Mouse (Mus musculus) E14TG2a.4 (cell line): ENCODE results near the gene Sh2b3.

Experiments used
- CTCF ChIP-seq: conservative IDR thresholded peaks from 2 replicates; pipeline ENCODE4 v1.5.1; 2014; ENCODE audit warnings: low read length
- NANOG ChIP-seq: IDR thresholded peaks from 2 replicates; pipeline ENCODE4 v1.6.1; 2014; ENCODE audit warnings: borderline replicate concordance, low read length, mixed read lengths
- POU5F1 ChIP-seq: IDR thresholded peaks from 2 replicates; pipeline ENCODE4 v1.6.1; 2014; ENCODE audit warnings: low read length, borderline replicate concordance

DNA sequence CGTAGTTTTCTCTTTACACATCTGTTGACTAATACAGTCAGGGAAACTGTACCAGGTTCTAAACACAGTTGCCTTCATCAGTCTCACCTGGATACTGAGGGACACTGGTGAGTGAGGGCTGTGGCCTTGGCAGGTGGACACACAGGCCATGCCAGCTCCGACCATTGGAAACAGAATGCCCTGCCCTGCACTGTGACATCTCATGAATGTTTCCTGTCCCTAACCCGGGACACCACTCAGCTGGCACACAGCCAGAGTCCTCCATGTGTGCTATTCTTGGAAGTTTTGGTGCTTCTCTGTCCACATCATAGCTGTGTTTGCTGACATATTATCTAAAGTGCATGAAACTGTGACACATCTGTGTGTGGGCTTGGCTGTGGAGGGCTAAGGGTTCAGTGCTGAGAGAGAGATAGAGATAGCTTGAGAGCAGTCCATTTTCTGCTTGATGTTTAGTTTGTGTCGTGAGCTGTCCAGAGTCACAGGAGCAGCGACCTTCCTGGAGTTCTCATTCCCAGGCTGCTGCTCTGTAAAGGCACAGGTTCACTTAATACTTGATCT is 27.7 kb downstream of the Sh2b3 start:
- TF ChIP-seq CTCF (no peak), POU5F1 (no peak), NANOG (no peak)
